Mouse (Mus musculus) cerebral cortex, adult 2 months (tissue): Measurements from ENCODE around the gene Yipf1.

Source experiments
- WGBS: fragments of 180-500 bp; shearing (Covaris S2); methylation state at CpG from one replicate; pipeline ENCODE4 v1.1.7; 2018; 5-methylcytosine and 5-hydroxymethylcytosine counted together

Yipf1 gene

DNA sequence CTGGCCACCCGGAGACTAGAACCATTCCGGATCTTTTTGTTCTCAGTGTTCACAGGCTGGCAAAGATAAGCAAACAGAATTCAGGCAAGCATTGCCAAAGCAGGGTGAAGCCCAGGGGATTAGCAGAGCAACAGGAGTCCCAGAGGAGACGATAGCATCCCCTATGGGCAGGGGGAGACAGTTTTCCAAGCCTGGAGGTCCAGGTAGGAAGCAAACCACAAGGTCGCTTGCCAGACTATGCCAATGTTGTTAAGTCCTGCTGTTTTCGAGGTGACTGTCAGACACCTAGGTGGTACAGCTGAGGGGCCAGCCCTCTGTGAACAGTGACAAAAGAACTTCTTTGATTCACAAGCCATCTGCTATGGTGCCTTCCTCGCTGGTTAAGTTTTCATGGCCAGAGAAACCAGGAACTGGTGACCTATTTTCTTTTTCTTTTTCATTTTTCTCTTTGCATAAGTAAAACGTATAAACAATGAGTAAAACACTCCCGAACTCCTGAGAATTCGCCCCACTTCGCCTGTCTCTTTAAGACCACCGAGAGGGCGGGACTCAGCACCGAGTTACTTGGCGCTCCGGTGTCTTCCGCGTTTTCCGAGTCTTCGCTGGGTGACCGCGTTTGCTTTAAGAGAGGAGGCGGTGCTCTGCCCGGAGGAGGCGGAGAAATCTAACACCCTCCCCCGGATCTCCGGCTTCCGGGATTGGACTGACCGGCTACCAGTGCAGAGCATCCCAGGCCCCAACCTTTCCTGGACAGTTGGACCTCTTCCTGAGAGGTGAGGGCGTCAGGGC is at the start of gene Yipf1:
Yipf1 (plus strand) TSS at position 674 of the 789 bp plus-strand sequence.
- under 1% methylated on average over 29 of the region's 29 CpGs for WGBS

DNA sequence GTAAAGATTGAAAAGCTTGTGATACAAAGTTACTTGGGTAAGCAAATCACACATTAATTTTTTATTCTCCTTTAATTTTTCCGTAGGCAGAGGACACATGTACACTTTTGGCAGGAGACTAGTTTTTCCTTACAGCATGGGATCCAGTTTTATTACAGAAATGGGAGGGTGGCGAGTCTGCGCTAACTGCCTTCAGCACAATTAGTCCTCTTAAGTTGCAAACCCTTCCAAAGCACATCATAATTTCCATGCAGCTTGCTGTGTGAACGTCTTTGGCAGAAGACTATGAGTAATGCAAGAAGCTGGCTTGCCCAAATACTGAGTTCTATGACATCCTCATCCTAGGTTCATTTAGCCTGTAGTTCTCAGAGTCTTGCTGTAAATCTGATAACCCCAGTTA is 40.5 kb upstream of the Yipf1 start:
- WGBS = 66% methylated on average over 4 of the region's 4 CpGs

DNA sequence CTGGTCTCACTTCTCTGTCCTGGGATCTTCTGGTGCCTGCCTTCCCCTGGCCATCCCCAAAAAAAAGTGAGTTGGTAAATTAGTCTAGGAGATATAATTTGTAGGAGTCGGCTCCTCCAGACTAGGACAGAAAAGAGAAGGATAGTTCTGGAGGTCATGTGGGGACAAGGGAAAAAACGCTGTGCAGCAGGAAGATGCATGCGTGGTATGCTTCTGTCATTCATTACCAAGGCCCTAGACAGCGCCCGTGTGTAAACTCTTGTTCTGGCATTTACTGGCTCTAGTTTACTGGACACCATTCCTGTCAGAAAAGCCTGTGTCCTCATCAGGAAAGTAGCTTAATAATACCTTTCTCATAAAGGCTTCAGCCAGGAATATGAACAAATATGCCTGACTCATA is 39.7 kb upstream of the Yipf1 start:
- 64% methylated on average over 5 of the region's 5 CpGs for WGBS

DNA sequence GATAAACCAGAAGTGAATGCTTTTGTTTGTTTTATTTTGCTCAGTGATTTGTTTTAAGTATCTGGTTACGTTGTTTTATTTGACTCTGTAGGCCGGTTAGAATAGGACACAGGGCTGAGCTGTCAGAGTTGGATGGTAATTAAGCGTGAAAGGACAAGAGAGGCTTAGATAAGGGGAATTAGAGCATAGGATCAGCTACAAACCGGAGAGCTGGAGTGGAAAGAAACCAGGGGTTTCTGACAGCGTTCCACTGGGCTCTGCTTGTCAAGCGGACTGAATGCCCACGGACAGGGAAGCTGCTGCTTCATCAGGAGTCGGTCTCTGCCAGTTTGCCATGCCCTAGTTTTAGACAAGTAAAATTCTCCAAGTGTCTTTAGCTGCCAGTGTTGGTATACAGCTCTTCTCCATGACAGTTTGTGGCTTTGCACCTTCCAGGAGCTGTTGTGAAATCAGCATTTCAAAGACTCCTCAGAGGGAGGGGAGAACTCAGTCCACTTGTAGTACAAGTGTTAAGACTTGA is 35.9 kb upstream of the Yipf1 start:
- WGBS = 58% methylated on average over 8 of the region's 8 CpGs

DNA sequence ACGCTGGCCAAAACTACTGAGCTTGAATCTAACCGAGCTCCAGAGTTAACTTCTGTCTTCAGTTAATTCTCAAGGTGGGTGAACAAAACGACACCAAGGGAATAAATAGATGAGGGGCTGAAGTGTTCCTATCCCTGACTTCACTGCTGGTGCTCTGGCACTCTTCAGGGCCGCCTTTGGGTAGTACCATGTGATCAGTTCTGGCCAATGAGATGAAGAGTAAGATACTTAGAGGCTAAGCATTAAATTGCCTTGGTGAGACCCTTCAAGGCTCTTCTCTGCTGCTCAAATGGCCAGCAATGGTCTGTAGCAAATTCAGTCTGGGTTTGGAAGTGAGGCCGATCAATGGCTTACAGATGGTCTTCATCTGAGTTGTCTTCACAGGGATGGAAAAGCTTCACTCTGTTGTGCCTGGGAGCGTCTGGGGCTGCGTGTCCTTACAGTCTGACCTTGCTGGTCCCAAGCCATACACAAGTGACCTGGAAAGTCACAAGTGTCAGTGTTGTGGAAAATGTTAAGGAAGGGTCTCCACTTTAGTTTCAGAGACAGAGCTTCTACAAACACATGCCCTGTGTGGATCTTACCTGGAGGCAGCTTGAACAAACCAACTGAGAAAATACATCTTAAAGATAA is 33.2 kb upstream of the Yipf1 start:
- WGBS = 87% methylated on average over 7 of the region's 7 CpGs

DNA sequence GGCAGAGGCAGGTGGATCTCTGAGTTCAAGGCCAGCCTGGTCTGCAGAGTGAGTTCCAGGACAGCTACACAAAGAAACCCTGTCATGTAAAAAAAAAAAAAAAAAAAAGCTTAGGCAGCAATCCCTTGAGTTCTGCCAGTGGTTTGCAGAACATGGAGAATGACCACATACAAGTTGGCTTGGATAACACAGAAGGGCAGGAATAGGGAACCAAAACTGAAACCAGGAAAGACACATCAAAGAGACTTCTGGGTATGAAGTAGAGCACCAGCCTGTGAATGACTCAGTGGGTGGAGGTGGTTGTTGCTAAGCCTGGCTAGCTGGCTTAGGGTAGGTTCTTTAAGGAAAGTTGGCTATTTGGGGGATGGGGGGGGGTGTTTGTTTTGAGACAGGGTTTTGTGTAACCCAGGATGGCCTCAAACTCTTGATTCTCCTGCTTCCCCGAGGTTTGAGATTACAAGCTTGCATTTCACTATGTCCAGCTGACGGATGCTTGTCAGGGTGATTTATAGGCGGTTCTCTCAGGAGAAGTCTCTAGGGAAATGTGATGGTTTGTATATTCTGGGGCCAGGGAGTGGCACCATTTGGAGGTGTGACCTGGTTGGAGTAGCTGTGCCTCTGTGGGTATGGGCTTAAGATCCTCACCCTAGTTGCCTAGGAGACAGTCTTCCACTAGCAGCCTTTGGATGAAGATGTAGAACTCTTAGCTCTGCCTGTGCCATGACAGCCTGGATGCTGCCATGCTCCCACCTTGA is 28.5 kb upstream of the Yipf1 start:
- 81% methylated on average over 3 of the region's 3 CpGs for WGBS

DNA sequence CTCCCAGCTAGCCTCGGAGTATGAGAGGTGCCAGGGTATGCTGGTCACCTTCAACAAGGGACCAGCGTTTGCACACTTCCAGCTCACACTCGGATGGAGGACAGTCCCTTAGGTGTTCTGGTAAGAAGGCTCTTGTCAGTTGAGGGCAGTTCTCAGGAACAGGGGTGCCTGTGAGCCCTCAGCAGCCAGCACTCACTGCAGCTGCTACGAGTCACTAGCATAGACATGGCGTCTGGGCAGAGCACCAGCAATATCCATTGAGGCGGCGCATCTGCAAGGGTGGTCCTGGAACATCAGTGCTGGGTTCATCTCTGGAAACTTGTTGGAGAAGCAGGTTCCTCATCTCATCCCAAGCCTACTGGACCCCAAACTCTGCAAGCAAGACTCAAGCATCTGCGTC is 27.8 kb upstream of the Yipf1 start:
- WGBS = 95% methylated on average over 8 of the region's 8 CpGs

DNA sequence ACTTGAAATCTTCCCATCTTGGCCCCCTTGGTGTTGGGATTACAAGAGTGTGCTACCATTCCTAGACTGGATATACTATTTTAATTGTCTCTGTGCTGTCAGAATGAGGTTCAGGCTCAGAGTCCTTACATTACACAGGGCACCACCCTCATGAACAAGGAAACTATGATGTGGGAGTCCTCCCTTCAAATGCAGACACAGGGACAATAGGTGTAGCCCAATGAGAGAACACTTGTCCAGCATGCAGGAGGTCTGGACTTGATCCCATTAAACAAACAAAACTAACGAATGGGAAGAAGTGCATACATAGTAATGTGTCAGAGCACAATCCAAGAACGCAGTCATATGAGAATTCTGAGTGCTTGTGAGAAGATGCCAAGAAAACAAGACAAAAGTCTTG is 26.6 kb upstream of the Yipf1 start:
- WGBS = 63% methylated on average over 2 of the region's 2 CpGs

DNA sequence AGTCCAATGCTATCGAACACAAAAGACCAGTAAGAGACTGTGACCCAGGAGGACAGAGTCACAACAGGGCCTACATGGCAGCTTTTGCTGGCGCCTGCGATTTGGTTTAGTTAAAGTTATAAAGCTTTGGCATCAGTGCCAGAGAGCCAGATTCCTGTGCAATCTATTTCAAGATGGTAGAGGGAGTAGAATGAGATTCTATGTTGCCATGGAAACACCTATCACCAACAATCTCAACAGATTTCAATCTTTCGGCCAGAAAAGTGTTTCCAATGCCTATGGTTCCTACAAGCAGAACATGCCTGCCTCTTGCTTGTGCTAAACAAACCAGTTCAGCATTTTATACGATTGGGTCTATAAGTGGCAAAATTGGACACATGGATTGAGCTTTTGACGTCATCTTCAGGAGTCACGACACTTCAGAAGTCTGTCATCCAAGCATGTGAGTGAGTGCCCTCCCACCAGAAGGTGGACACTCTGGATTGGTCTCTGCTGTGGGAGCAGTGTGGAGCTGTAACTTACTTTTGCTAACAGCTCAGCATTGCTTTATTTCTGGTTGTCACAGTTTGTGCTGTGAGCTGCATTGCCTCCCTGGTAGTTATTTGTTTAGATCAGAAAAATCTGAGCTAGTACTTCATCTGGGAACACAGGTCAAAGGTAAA is 22.4 kb upstream of the Yipf1 start:
- 52% methylated on average over 7 of the region's 7 CpGs for WGBS

DNA sequence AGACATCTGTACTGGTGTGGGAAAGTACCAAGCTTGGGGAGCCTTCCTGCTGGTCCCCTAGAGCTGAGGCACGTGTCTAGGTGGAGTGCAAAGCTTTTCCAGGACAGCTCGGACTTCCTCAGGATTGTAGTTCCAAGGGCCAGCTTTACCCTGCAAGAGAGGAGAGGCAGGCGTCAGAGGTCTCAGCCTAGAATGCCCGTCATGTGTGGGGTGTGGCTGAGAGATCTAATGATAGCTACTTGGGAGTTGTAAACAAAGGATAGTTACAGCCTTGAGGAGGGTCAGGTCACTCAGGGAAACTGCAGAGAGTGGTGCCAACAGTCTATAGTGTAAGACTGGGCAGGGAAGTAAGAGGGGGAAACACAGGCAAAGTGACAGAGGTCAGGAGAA is 21.9 kb upstream of the Yipf1 start:
- 64% methylated on average over 4 of the region's 4 CpGs for WGBS

DNA sequence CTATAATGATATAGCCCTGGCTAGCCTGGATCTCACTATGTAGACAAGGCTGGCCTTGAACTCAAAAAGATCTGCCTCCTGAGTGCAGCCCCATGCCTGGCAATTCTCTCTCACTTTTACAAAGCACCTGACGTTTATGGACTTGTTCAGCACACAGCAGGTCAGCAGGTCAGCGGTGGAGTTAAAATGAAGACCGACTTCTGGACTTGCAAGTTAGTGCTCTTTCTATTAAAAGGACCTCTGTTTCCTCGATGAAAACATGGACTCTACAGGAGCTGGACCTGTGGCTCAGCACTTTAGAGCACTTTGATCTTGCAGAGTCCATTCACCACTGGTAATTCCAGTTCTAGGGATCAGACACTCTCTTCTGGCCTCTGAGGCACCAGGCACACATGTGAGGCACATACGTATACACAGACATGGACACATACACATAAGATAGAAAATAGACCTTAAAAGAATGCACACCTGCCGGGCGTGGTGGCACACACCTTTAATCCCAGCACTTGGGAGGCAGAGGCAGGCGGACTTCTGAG is 16.0 kb upstream of the Yipf1 start:
- 89% methylated on average over 8 of the region's 8 CpGs for WGBS

DNA sequence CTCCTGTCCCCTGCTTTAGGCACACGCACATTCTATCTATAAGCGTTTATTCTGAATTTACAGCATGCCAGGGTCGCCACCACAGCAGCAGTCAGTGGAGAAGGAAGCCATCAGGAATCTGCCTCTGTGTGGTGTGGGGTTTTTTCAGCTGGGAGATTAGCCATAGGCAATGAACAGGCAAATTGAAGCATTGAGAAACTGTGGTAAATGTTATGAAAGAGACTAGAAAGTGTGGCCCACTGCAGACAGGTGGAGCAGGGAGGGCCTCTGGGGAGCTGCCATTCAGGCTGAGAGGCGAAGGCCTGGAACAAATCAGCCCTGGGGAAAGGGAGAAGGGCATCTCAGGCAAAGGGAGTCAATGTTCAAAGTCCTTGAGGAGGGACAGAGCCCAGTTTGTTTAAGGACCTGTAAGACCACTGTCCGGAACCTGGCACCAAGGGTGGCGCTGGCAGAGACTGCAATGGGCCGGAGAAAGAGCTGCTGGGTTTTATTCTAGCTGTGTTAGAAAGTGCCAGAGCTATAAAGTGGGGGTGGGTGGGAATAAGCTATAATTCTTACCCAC is 14.3 kb upstream of the Yipf1 start:
- WGBS = 88% methylated on average over 7 of the region's 7 CpGs

DNA sequence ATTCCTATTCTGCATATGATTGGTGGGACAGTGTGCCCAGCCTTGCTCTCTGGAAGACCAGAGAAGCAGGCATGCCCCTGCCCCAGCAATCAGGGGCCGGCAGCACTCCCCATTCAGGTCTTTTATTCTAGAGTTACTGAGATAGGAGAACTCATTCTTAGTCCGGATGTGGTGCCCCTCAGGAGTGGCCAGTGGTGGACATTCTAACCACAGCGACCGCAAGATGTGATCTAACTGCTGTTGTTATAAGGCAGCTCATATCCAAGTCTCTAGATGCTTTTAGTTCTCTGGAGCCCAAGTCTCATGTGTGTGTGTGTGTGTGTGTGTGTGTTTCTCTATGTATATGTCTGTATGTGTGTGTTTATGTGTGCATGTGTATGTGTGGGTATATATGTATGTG is 13.8 kb upstream of the Yipf1 start:
- WGBS = 84% methylated on average over 4 of the region's 4 CpGs

DNA sequence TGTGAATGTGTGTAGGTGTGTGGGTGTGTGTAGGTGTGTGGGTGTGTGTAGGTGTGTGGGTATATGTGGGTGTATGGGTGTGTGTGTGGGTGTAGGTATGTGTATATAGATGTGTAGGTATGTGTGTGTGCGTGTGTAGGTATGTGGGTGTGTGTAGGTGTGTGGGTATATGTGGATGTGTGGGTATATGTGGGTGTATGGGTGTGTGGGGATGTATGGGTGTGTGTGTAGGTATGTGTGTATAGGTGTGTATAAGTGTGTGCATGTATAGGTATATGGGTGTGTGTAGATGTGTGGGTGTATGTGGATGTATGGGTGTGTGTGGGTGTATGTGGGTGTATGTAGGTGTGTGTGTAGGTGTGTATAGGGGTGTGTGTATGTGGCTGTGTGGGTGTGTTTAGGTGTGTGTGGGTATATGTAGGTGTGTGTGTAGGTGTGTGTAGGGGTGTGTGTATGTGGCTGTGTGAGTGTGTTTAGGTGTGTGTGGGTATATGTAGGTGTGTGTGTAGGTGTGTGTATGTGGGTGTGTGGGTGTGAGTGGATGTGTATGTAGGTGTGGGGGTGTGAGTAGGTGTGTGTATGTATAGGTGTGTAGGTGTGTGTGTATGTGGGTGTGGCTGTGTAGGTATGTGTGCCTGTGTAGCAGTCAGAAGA is 13.1 kb upstream of the Yipf1 start:
- 71% methylated on average over 1 of the region's 1 CpGs for WGBS

DNA sequence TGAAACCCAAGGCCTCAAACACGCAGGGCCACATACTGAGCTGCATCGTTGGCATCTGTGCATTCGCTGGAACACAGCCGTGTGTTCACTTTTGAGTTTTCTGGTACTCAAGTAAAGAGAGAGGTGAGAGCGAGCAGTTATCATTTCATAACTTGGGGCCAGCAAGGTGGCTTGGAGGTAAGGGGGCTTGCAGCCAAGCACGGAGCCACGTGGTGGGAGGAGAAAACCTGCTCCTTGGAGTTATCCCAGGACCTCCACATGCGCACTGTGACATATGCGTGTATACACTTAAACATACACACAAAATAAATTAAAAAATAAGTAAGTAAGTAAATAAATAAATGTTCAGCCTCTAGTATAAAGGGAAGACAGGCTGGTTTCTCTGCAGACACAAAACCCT is 11.9 kb upstream of the Yipf1 start:
- 90% methylated on average over 9 of the region's 9 CpGs for WGBS

DNA sequence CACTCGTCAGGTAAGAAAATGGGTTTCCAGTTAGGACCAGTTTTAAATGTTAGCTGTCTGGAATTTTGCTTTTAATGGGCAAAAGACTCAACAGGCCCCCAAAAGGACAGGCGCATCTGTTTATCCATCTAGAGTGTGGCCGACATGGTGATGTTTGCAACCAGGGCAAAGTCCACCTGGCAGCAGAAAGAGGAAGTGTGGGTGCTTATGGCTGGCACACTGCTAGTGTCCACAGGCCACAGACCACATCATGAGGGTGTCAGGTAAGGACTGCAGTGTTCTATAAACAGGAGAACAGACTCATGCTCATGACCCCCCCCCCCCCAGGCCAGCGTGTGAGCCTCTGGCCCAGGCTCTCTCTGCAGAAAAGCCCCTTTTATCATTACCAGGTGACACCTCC is 11.3 kb upstream of the Yipf1 start:
- WGBS = 86% methylated on average over 4 of the region's 4 CpGs

DNA sequence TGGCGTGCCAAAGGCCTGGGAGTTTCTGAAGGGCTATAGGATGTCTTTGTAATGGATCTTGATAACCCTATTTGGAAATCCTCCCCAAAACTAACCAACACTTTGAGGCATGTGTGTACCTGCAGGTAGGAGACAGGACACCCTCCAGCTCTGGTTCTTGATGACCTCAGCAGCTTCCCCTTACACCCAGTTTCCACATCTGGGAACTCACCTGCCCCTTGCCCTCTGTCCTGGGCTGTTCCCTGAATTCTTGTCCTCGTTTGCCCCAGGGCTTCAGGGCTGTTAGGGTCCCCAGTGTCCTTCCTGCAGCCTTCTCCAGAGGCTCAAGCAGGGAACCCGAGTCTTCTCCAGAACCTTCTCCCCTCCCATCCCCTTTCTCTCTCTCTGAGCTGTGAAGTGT is 10.6 kb upstream of the Yipf1 start:
- 80% methylated on average over 3 of the region's 3 CpGs for WGBS

DNA sequence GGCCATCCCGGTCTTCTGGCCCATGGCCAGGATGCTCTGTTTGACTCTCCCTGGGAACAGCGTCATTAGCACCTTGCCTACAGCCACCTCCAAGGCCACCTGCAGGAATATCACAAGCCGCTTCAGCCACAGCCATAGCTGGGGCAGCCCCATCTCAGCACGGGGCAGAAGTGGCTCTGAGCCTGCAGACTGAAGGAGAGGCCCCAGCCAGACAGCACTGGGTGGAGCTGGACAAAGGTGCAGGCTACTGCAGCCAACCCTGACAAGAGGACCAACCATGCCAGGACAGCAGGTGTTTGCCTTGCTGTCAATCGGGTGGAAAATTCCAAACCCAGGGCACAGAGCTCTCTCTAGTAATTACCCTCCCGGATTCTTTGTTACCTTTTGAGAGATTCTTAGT is 7.2 kb upstream of the Yipf1 start, which contains the start of gene Dio1:
Dio1 (minus strand) TSS at position 204 of the 400 bp plus-strand sequence.
- WGBS = 58% methylated on average over 6 of the region's 6 CpGs

DNA sequence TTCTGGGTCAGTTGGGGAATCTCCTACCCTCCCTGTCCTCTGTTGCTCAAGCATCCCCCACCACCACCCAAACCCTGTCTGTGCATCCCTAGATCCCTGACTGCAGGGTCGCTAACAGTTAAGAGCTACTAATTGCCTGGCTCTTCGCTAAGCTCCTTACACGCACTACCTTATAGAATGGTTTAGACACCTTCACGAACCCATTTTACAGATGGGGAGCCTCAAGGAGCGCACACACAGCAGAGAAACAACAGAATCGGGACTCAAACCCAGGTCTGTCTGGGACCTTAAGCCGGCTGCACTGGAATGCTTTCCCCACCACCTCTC is 279 bp downstream of the Yipf1 start:
- whole genome bisulfite sequencing = 5% methylated on average over 7 of the region's 7 CpGs

DNA sequence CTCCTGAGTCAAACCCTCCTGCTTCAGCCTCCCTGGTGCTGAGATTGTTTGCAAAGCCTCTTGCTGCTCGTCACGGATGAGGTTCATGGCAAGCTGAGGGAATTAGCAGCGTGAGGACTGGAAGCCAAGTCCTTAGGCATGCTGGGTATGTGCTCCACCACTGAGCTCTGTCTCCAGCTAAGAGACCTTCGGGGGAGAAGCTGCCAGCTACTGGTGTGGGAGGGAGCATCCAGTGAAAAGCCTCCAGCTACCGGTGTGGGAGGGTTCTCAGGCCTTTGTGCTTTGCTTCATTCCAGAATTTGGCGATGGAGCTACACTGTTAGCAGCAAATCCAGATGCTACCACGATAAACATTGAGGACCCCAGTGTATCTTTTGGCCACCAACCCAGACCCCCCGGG is 4.5 kb downstream of the Yipf1 start:
- WGBS = 51% methylated on average over 8 of the region's 8 CpGs

DNA sequence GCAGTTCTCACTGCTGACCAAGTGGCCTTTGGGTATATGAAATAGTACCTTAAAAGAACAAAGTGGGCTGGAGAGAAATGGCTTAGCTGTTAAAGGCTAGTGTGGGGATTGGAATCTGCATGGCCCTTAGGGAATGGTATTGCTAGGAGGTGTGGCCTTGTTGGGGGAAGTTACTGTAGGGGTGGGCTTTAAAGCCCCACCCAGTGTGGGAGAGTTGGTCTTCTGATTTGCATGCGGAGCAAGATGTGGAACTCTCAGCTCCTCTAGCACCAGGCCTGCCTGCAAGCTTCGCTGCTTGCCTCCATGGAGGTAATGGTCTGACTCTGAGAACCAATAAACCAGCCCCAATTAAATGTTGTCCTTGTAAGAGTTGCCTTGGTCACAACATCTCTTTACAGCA is 6.9 kb downstream of the Yipf1 start:
- 81% methylated on average over 2 of the region's 2 CpGs for WGBS
